Mouse (Mus musculus): ENCODE data around the gene B3galt1.

DNA sequence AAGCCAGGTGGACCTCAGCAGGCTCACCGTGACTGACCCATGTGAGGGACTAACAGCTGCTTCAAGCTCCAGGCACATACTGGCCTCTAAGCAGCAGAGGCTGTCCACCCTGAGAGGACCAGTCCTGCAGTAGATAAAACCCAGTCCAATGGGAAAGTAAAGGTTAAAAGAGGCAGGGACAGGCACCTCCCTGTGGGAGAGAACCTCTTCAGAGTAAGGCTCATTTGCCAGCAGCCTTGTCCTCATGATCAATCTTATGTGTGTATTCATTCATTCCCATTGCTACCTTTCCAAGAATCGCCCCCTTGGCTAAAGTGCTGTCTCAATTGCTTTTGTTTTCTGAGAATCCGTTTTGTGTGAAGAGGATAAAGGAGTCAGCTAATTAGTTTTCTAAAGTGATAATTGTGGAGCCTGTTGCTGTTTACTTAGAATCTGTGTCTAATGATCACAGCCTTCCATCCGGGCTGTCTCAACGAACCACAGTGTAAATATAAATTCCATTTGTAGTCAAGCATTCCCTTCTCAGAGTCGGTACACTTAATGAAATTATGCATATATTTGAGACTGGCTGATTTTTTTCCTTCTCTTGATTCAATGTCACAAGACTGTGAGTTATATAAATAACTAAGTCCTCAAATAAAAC, 412.1 kb downstream of the B3galt1 start:
- TF ChIP-seq CTCF (IDR thresholded peaks at IDR 0.05; ENCODE audit: extremely low read depth, insufficient read length, insufficient replicate concordance, low read depth, low read length) (no peak), POLR2A (IDR thresholded peaks at IDR 0.05; ENCODE audit: low read depth, low read length) (no peak)
